Mouse (Mus musculus) splenic B cell, adult 2 months (primary cell): ENCODE measurements around the gene Arl11.

Experiments used
- DNase-seq: peaks from one replicate; pipeline ENCODE4 v3.0.0-alpha.2; 2011; ENCODE audit warnings: low read depth, low spot score
- H3K27me3 ChIP-seq: 2 replicates; pipeline ENCODE4 v1.6.1; 2012; ENCODE audit warnings: mild to moderate bottlenecking, low read length, moderate library complexity, mixed read lengths; ENCODE audit not compliant: control insufficient read depth, poor library complexity, insufficient read depth, severe bottlenecking
- H3K36me3 ChIP-seq: 2 replicates; pipeline ENCODE4 v1.6.1; 2012; ENCODE audit warnings: mild to moderate bottlenecking, low read length, moderate library complexity, mixed read lengths; ENCODE audit not compliant: control insufficient read depth, poor library complexity, insufficient read depth, severe bottlenecking

Gene Arl11

DNA sequence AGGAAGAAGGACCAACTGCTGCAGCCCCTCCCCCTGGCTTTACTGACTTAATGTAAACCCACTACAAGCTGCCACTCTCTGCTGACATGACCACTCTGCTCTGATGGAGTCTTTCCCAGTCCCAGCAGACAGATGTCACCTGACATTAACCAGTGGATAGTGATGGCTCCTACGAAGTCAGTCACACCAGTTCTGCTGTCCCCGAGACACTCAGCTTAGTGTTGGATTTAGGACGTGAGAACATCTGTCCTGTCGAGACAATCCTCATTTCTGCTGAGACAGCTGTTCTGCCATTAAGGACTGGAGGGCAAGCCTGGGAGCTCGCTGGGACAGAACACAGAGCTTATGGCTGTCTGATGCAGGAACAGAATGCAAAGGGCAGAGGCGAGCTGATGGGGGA is 41.3 kb downstream of the Arl11 start:
- DNase-seq = no peak

DNA sequence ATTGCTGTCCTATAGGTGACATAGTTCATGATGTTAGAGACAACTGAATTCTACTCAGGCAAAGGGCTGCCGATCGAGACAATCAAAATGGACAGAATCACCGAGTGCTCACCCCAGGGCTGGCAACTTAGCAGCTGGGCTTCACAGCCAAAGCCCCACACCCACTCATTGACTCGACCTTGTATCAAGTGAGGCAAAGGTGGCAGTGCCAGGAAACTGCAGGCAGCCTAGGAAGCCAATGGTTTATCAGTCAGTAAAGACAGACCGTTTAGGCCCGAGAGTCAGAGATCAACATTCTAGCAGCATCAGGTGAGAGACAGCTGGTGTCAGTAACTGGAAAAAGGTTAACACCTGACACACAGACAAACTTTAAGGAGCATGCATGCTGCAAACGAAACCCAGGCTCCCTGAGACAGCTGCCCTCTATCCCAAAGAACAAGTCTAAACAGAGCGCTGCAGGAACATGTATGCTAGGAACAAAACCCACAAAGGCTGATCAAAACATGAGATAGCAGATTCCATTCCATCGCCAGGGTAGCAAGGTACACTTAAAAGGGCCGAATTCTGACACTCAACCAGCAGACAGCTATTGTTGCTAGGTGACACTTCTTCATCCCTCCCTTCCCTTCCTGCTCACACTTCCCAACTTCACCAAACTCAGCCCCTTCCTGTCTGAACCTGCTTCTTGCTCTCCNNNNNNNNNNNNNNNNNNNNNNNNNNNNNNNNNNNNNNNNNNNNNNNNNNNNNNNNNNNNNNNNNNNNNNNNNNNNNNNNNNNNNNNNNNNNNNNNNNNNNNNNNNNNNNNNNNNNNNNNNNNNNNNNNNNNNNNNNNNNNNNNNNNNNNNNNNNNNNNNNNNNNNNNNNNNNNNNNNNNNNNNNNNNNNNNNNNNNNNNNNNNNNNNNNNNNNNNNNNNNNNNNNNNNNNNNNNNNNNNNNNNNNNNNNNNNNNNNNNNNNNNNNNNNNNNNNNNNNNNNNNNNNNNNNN is 45.0 kb downstream of the Arl11 start:
- H3K36me3 ChIP-seq = no peaks in the 10 kb centered on the region
- H3K27me3 ChIP-seq = no peaks in the 10 kb centered on the region
- DNase-seq = no peak

More for the DNA sequence above, 41.3 kb downstream of the Arl11 start:
- Histone ChIP-seq H3K27me3 (no peaks in the 10 kb centered on the region), H3K36me3 (no peaks in the 10 kb centered on the region)

DNA sequence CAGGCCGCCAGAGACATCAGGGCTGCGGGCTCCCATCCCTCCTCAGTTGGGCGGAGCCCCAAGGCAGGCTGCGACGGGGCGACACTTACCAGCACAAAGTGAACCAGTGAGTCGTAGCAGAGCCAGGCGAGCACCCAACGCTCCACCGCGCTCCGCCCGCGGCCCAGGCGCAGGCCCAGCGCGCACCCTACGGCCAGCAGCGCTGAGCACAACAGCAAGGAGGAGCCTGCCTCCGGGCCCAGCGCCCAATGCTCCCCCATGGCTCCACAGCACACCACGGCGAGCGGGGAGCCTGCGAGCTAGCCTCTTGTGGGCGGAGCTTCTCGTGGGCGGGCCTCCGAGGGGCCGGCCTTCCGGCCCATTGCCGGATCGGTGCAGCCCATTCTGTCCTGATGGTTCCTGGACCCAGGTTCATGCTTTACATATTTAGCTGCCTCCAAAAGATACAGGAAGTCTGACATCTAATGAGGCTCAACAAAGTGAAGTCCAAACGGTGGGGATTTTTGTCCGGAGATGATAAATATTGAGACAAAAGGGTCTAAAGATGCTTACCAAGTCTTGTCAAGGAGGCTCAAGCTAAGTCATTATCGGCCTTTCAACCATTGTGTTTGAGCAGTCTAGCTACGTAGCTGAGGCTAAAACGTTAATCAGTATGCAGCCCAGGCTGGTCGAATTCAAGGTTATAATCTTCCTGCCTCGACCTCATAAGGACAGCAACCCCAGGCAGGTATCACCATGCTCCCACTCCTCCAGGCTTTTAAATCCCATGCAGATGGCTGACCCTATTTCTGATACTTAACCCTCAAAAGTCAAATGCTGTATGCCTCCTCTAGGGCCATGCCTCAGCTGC is 50.8 kb downstream of the Arl11 start, which contains the start of gene Ebpl:
Gene Ebpl (minus strand): TSS at position 309 of the 850 bp plus-strand sequence.
- Histone ChIP-seq H3K27me3 (no peaks in the 10 kb centered on the region), H3K36me3 (no peaks in the 10 kb centered on the region)
- DNase-seq = peak; percentile 92

DNA sequence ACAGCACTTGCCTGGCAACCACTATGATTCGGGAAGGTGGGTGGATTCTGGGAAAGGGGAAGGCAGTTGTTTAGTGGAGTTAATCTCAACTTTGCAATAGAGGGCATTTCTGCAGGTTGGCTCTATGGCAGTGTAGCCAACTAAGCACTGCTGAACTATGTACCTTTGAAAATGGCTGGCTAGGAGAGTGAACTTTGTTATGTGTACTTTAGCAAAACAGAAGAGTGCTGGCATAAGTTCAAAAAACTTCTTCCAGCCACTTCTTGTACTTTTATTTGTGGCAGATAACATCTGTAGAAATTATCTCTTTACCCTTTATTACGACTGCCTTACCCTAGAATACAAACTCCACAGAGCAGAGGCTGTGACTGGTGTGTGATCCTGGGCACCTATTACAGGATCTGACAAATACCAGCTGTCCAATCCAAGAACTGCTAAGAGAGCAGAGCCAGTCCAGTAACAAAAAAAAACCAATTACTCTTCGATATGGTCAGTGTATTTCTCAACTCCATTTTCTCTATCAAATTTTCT is 51.5 kb downstream of the Arl11 start:
- no peak for DNase-seq
- Histone ChIP-seq H3K27me3 (no peaks in the 10 kb centered on the region), H3K36me3 (no peaks in the 10 kb centered on the region)
